Mouse (Mus musculus) hindlimb bud, embryonic 11.5 days (tissue): Measurements from ENCODE around the gene Nxf1.

Experiments
- DNase-seq: peaks from one replicate; pipeline ENCODE4 v3.0.0-alpha.2; 2012; ENCODE audit warnings: low read depth, low spot score; ENCODE audit errors: extremely low spot score

The Nxf1 gene

GRCm38 (mm10) chr19:8760757-8761156 is 3.9 kb downstream of the Nxf1 start:
- DNase-seq, result no peak

GRCm38 (mm10) chr19:8763276-8763675 is 6.4 kb downstream of the Nxf1 start:
- no peak for DNase-seq

GRCm38 (mm10) chr19:8765562-8765961 is 8.7 kb downstream of the Nxf1 start:
- DNase-seq, result no peak

GRCm38 (mm10) chr19:8770567-8771270 is 13.8 kb downstream of the Nxf1 start, which contains the start of gene Tmem223:
Gene Tmem223, plus strand, starts transcription at chr19:8770996.
- no peak for DNase-seq

GRCm38 (mm10) chr19:8772996-8773395 is 16.1 kb downstream of the Nxf1 start:
- no peak for DNase-seq

- no peak for DNase-seq
These were observed 16.5 kb downstream of the Nxf1 start for GRCm38 (mm10) chr19:8773409-8773808.

- DNase-seq, result no peak
These were observed 17.4 kb downstream of the Nxf1 start, which contains the start of gene Tmem179b for GRCm38 (mm10) chr19:8774086-8774835. Gene Tmem179b, minus strand, starts transcription at chr19:8774467.

GRCm38 (mm10) chr19:8774951-8775421 is 18.1 kb downstream of the Nxf1 start:
- DNase-seq, result no peak

GRCm38 (mm10) chr19:8786008-8786781 is 29.3 kb downstream of the Nxf1 start, which contains the start of gene Taf6l:
Gene Taf6l, minus strand, starts transcription at chr19:8786417.
- peak; percentile 83 for DNase-seq

GRCm38 (mm10) chr19:8788521-8788920 is 31.6 kb downstream of the Nxf1 start:
- no peak for DNase-seq

GRCm38 (mm10) chr19:8789171-8789570 is 32.3 kb downstream of the Nxf1 start:
- DNase-seq, result no peak

GRCm38 (mm10) chr19:8790171-8790570 is 33.3 kb downstream of the Nxf1 start:
- DNase-seq, result no peak

- DNase-seq, result peak; percentile 86
These were observed 41.5 kb downstream of the Nxf1 start, which contains the start of gene Polr2g for GRCm38 (mm10) chr19:8798264-8798946. Gene Polr2g, minus strand, starts transcription at chr19:8798577.

GRCm38 (mm10) chr19:8798947-8799315 is 42.1 kb downstream of the Nxf1 start:
- no peak for DNase-seq

GRCm38 (mm10) chr19:8802130-8802821 is 45.4 kb downstream of the Nxf1 start, which contains the start of gene Zbtb3:
Gene Zbtb3, plus strand, starts transcription at chr19:8802555.
- peak; percentile 95 for DNase-seq

- no peak for DNase-seq
These were observed 46.4 kb downstream of the Nxf1 start for GRCm38 (mm10) chr19:8803204-8803780.

- DNase-seq, result no peak
These were observed 47.2 kb downstream of the Nxf1 start for GRCm38 (mm10) chr19:8803879-8804660.

GRCm38 (mm10) chr19:8806810-8807209 is 49.9 kb downstream of the Nxf1 start:
- DNase-seq, result no peak

GRCm38 (mm10) chr19:8815812-8816211 is 58.9 kb downstream of the Nxf1 start:
- DNase-seq, result no peak
